Mouse (Mus musculus) hematopoietic stem cell, adult 5-6 weeks (primary cell): ENCODE results near the gene Zfp428. TPM values are rescaled to one million over a fixed set of nuclear protein-coding genes. Genes with fewer than 3 reads are reported as not detected.

Experiments
- ATAC-seq, 2 experiments: fragments of 125-278 bp in 1 of 2; replicated peaks in 1 of 2; 2 replicates each; pipeline ENCODE4 v1.8.0; 2016 to 2017; ENCODE audit warnings: inconsistent platforms in 2 of 2, mild to moderate bottlenecking in 2 of 2, moderate number of reproducible peaks in 2 of 2, low read depth in 1 of 2, moderate TSS enrichment in 1 of 2; ENCODE audit not compliant: low FRiP score in 2 of 2, poor library complexity in 2 of 2, severe bottlenecking in 2 of 2, insufficient read depth in 1 of 2, low TSS enrichment in 1 of 2
- total RNA-seq: library from RNA; stranded (forward); fragments of 172-1452, 232-1000 nt; gene quantifications from 2 replicates; pipeline ENCODE4 v1.2.3, GENCODE M21; 2017

The Zfp428 gene
- total RNA-seq, 1 experiment from 2014 or later = 1.1 TPM

GRCm38 (mm10) chr7:24563837-24564206, 57.0 kb downstream of the Zfp428 start:
- ATAC-seq = no peak

GRCm38 (mm10) chr7:24564607-24565265, 57.9 kb downstream of the Zfp428 start:
- peak; percentile 87 to 91 for ATAC-seq

Other genes with a start within 250 kb of the Zfp428 start
- gene Zfp93, start 236.6 kb upstream of the Zfp428 start, total RNA-seq = 5.1 and 9.1 TPM in 2 replicates
- gene Zfp61, start 205.8 kb upstream of the Zfp428 start, total RNA-seq = 23.2 and 24.6 TPM in 2 replicates
- 5.5 and 6.5 TPM in 2 replicates for gene Zfp94, start 190.3 kb upstream of the Zfp428 start, total RNA-seq
- not detected in 2 replicates for gene Tescl, start 173.1 kb upstream of the Zfp428 start, total RNA-seq
- not detected in 2 replicates for gene Lypd5, start 157.8 kb upstream of the Zfp428 start, total RNA-seq
- 75.9 and 80.8 TPM in 2 replicates for gene Kcnn4, start 136.7 kb upstream of the Zfp428 start, total RNA-seq
- gene Smg9, start 107.4 kb upstream of the Zfp428 start, total RNA-seq = 15.6 and 21.3 TPM in 2 replicates
- gene Irgc1, start 54.7 kb upstream of the Zfp428 start, total RNA-seq = not detected in 2 replicates
- 37.1 and 53.2 TPM in 2 replicates for gene Plaur, start 44.5 kb upstream of the Zfp428 start, total RNA-seq
- gene Cadm4, start 25.0 kb upstream of the Zfp428 start, total RNA-seq = 0.35 TPM in 1 of 2 replicates, not detected in the other
- not detected in 2 replicates for gene AC161166.1, start 5.4 kb downstream of the Zfp428 start, total RNA-seq
- 6.8 and 8.0 TPM in 2 replicates for gene Irgq, start 23.7 kb downstream of the Zfp428 start, total RNA-seq
- not detected in 2 replicates for gene Pinlyp, start 39.1 kb downstream of the Zfp428 start, total RNA-seq
- 42.9 and 43.3 TPM in 2 replicates for gene Xrcc1, start 39.3 kb downstream of the Zfp428 start, total RNA-seq
- 14.2 and 16.4 TPM in 2 replicates for gene Ethe1, start 80.5 kb downstream of the Zfp428 start, total RNA-seq
- gene Zfp575, start 80.6 kb downstream of the Zfp428 start, total RNA-seq = not detected in 2 replicates
- gene Phldb3, start 103.8 kb downstream of the Zfp428 start, total RNA-seq = 13.9 and 17.5 TPM in 2 replicates
- not detected in 2 replicates for gene Lypd3, start 129.5 kb downstream of the Zfp428 start, total RNA-seq
- not detected in 2 replicates for gene Tex101, start 169.7 kb downstream of the Zfp428 start, total RNA-seq
- not detected in 2 replicates for gene BC049730, start 202.2 kb downstream of the Zfp428 start, total RNA-seq
- gene Gm4763, start 219.9 kb downstream of the Zfp428 start, total RNA-seq = not detected in 2 replicates